Mouse (Mus musculus) small intestine, adult 2 months (tissue): ENCODE measurements around the gene Arhgef2. TPM values are rescaled to one million over a fixed set of nuclear protein-coding genes. Genes with fewer than 3 reads are reported as not detected.

Source experiments
- H3K27ac ChIP-seq: fragments of 200-500 bp; 2 replicates; pipeline ENCODE4 v1.5.1; 2012; ENCODE audit warnings: low read depth, low read length, control low read depth, inconsistent platforms; ENCODE audit not compliant: insufficient read depth
- H3K27me3 ChIP-seq: fragments of 200-500 bp; 2 replicates; pipeline ENCODE4 v1.6.1; 2012; ENCODE audit warnings: mild to moderate bottlenecking, moderate library complexity, low read length, inconsistent platforms; ENCODE audit not compliant: control insufficient read depth, insufficient read depth
- H3K36me3 ChIP-seq: fragments of 200-500 bp; 2 replicates; pipeline ENCODE4 v1.6.1; 2012; ENCODE audit warnings: mild to moderate bottlenecking, low read length, control low read depth, inconsistent platforms; ENCODE audit not compliant: control insufficient read depth, insufficient read depth
- H3K4me1 ChIP-seq: fragments of 200-500 bp; 2 replicates; pipeline ENCODE4 v1.6.1; 2012; ENCODE audit warnings: low read length, inconsistent platforms, mixed read lengths; ENCODE audit not compliant: control insufficient read depth, insufficient read depth, insufficient read length
- H3K4me3 ChIP-seq: fragments of 200-500 bp; 2 replicates; pipeline ENCODE4 v1.5.1; 2012; ENCODE audit warnings: low read depth, mild to moderate bottlenecking, control low read depth, inconsistent platforms, low read length, moderate library complexity
- CTCF ChIP-seq: fragments of 200-500 bp; IDR thresholded peaks from 2 replicates; pipeline ENCODE4 v1.5.1; 2012; ENCODE audit warnings: low read depth, mild to moderate bottlenecking, control low read depth, inconsistent platforms, low read length, moderate library complexity, mixed read lengths; ENCODE audit not compliant: insufficient replicate concordance, insufficient read length; ENCODE audit errors: extremely low read depth
- POLR2A ChIP-seq: fragments of 200-500 bp; IDR thresholded peaks from 2 replicates; pipeline ENCODE4 v1.6.1; 2012; ENCODE audit warnings: low read depth, mild to moderate bottlenecking, control low read depth, inconsistent platforms, low read length, moderate library complexity
- WGBS: fragments of 180-500 bp; shearing (Covaris S2); methylation state at CpG from one replicate; pipeline ENCODE4 v1.1.7; 2018; 5-methylcytosine and 5-hydroxymethylcytosine counted together
- polyA plus RNA-seq: library from polyadenylated mRNA; depleted of rRNA; stranded (reverse); fragments of >200 nt; gene quantifications from 2 replicates; pipeline ENCODE4 v1.2.3, GENCODE M21; 2012

Gene Arhgef2
- polyA plus RNA-seq, 1 experiment: 110 TPM

DNA sequence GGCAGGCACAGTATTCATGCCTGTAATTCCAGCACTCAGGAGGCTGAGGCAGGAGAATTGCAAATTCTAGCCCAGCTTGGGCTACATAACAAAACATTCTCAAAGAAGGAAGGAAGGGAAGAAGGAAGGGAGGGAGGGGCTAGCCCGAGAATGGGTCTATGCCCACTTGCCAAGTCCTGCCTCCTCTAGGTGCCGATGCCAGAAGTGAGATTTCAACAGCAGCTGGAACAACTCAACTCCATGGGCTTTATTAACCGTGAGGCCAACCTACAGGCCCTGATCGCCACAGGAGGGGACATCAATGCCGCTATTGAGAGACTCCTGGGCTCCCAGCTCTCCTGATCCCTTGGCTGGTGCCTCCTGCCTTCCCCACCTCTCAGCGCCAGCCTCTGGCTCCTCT, 37.9 kb upstream of the Arhgef2 start:
- no peak overlapping the region for H3K27ac ChIP-seq
- TF ChIP-seq POLR2A (no peak), CTCF (no peak)
- 78% methylated on average over 6 of the region's 6 CpGs for WGBS
- no peak overlapping the region for H3K4me3 ChIP-seq
- H3K27me3 ChIP-seq: no peaks in the 10 kb centered on the region
- peaks cover 46% of the 10 kb centered on the region for H3K36me3 ChIP-seq
- peaks cover 4% of the 10 kb centered on the region for H3K4me1 ChIP-seq

DNA sequence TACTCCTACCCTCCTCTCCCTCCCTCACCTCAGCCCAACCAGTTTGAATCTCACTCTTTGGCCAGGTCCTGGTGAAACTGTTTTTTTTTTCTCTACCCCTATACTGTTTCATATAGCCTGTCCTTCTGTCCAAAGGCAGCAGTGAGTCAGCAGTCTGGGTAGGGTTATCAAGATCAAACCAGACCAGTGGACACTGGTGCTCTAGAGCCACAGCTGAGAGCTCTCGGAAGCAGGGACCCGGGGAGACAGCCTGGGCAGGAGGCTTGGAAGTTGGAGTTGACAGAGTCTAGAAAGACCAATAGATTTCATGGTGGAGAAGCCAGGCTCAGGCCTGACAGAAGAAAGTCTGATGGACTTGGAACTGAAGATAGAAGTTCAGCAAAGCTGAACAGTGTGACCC, 37.2 kb upstream of the Arhgef2 start:
- Histone ChIP-seq H3K4me3 (no peak overlapping the region), H3K27me3 (no peaks in the 10 kb centered on the region), H3K4me1 (peaks cover 4% of the 10 kb centered on the region), H3K36me3 (peaks cover 38% of the 10 kb centered on the region), H3K27ac (no peak overlapping the region)
- WGBS: 84% methylated on average over 2 of the region's 2 CpGs
- TF ChIP-seq POLR2A (no peak), CTCF (no peak)

DNA sequence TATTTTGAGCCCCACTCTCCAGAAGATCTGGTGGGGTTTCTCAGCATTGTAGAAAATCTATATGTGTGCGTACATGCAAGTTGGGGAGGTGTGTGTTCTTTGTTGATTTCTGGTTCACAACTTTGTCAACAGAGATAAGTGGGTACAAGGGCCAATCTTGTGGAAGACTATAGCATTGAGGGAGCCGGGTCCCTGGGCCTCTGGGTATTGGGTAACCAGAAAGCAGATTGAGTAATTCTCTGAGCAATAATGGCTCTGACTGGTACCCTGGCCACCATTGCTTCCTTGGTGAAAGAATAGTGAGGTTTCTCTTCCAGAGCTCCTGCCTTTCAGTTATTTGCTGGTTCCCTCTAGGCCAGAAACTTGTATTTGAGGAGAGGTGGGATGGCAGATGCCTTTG, 36.7 kb upstream of the Arhgef2 start:
- H3K27ac ChIP-seq: no peak overlapping the region
- no peaks in the 10 kb centered on the region for H3K27me3 ChIP-seq
- no peak overlapping the region for H3K4me3 ChIP-seq
- H3K4me1 ChIP-seq: peaks cover 4% of the 10 kb centered on the region
- TF ChIP-seq POLR2A (no peak), CTCF (no peak)
- peaks cover 34% of the 10 kb centered on the region for H3K36me3 ChIP-seq
- 66% methylated on average over 2 of the region's 2 CpGs for whole genome bisulfite sequencing

DNA sequence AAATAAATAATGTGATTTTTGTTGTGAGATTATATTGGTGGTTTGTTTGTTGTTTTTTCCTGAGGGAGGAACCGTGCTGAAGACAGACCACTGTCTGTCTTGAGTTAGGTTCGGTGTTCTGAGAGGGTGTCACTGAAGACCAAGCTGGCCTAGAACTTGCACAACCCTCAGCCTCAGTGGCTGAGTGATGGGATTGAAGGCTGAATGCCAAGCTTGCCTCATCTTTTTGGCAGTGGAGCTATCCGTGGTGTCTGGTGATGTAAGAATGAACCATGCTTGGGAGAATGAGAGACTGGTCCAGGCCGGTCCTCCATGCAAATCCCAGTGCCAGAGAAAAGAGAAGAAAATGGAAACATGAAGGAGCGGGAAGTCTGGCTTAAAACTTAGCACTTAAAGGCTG, 36.1 kb upstream of the Arhgef2 start:
- no peak for TF ChIP-seq POLR2A
- TF ChIP-seq CTCF: no peak
- Histone ChIP-seq H3K27ac (no peak overlapping the region), H3K27me3 (no peaks in the 10 kb centered on the region), H3K4me1 (peaks cover 4% of the 10 kb centered on the region), H3K36me3 (peaks cover 29% of the 10 kb centered on the region), H3K4me3 (no peak overlapping the region)
- WGBS: 91% methylated on average over 5 of the region's 5 CpGs

DNA sequence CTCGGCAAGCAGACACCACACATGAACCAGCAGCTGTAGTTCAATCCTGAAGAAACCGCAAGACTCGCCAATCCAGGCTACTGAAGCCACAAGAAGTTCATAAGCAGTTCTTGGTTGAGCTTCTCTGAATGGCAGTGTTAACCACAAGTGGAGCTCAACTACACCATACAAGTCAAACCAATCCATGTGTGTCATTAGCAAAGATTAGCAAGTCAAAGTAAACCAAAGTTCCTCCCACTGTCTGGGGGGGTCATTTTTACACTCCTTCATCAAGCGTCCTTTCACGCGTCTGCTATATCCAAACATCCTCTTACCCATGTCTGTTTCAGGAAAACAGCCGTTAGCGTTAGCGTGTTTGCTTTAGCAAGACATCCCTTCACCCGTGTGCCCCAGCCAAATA, 35.4 kb upstream of the Arhgef2 start:
- Histone ChIP-seq H3K27ac (no peak overlapping the region), H3K36me3 (peaks cover 24% of the 10 kb centered on the region), H3K4me3 (no peak overlapping the region), H3K27me3 (no peaks in the 10 kb centered on the region), H3K4me1 (peaks cover 4% of the 10 kb centered on the region)
- no peak for TF ChIP-seq POLR2A
- TF ChIP-seq CTCF: no peak
- 90% methylated on average over 10 of the region's 10 CpGs for WGBS

DNA sequence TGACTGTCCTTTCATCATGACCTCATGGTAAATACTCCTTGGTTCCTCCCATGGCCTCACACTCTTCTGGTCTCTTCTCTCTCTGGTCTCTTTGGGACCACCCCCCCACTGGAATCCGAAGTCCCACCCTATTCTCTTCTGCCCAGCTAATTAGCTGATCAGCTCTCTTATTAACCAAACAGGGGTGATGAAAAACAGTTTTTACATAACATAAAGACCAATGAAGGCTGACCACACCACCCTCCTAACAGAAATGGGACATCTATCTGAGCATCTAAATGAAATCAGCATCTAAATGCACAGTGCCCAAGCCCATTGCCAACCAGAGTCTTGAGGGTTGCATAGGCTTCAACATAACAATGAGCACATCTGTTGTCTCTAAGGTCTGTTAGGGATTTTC, 33.9 kb upstream of the Arhgef2 start:
- Histone ChIP-seq H3K27ac (no peak overlapping the region), H3K36me3 (peaks cover 13% of the 10 kb centered on the region), H3K27me3 (no peaks in the 10 kb centered on the region), H3K4me3 (no peak overlapping the region), H3K4me1 (no peaks in the 10 kb centered on the region)
- no peak for TF ChIP-seq POLR2A
- no peak for TF ChIP-seq CTCF
- 88% methylated on average over 1 of the region's 1 CpGs for WGBS

DNA sequence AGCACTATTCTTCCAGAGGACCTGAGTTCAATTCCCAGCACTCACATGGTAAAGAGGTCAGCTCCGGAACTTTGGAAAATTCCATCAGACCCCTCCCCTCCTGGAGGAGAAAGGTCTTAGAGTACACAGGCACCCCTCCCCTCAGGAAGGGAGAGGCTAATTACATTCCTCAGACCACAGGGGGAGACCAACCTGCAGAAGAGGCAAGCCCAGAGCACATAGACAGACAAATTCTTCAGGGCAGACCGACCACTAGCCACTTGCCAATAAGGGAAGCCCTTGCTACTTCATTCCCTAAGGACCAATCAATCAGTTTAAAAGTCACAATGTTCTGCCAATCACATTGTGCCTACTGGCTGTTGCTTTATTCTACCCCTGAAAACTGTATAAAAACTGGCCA, 32.9 kb upstream of the Arhgef2 start:
- 75% methylated on average over 2 of the region's 2 CpGs for WGBS
- H3K4me3 ChIP-seq: no peak overlapping the region
- H3K27me3 ChIP-seq: no peaks in the 10 kb centered on the region
- H3K36me3 ChIP-seq: peaks cover 12% of the 10 kb centered on the region
- no peaks in the 10 kb centered on the region for H3K4me1 ChIP-seq
- no peak overlapping the region for H3K27ac ChIP-seq
- TF ChIP-seq POLR2A (no peak), CTCF (no peak)

DNA sequence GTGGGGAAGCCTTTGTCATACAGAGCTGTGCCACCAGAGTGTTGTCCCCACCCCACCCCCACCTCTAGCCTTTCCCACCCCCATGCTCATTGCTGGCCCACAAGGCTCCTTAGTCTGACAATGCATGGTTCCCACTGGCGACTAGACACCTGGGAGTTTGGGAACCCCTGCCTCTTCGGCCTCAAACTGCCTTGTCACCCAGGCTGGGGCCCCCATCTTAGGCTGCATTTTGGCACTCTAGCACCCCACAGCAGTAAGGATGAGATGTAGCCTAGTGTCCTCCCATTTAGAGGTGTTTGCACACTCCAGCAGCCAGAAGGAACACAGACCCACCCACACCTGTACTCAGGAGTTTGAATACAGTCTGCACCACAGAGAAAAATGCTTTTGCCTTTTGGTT, 32.0 kb upstream of the Arhgef2 start:
- Histone ChIP-seq H3K27ac (no peak overlapping the region), H3K4me3 (no peak overlapping the region), H3K27me3 (no peaks in the 10 kb centered on the region), H3K36me3 (peaks cover 3% of the 10 kb centered on the region; the same call in 1 of the 2 replicates), H3K4me1 (peaks cover under 1% of the 10 kb centered on the region; the same call in 1 of the 2 replicates)
- TF ChIP-seq POLR2A (no peak), CTCF (no peak)
- WGBS: 81% methylated on average over 2 of the region's 2 CpGs
